Mouse (Mus musculus): Measurements from ENCODE around the gene Olfr91.
"Not testable (repeated sequence)": the region's sequence is repeated elsewhere in the genome, so short reads cannot be mapped to it uniquely, and the experiment has no call there.

The Olfr91 gene

GRCm38 (mm10) chr17:37098178-37098577, at the start of gene Olfr91:
TSS of gene Olfr91 (minus strand) at chr17:37098278.
- DNase-seq: no peak

- DNase-seq: not testable (repeated sequence)
Observed at GRCm38 (mm10) chr17:37131366-37131765, 33.3 kb upstream of the Olfr91 start.

- DNase-seq: no peak
Observed at GRCm38 (mm10) chr17:37119988-37120387, 21.9 kb upstream of the Olfr91 start, which contains the start of gene Olfr92. TSS of gene Olfr92 (minus strand) at chr17:37120088.

GRCm38 (mm10) chr17:37093289-37093688, 4.8 kb downstream of the Olfr91 start:
- DNase-seq: no peak

- no peak for DNase-seq
Observed at GRCm38 (mm10) chr17:37092198-37092597, 5.9 kb downstream of the Olfr91 start.

DNA sequence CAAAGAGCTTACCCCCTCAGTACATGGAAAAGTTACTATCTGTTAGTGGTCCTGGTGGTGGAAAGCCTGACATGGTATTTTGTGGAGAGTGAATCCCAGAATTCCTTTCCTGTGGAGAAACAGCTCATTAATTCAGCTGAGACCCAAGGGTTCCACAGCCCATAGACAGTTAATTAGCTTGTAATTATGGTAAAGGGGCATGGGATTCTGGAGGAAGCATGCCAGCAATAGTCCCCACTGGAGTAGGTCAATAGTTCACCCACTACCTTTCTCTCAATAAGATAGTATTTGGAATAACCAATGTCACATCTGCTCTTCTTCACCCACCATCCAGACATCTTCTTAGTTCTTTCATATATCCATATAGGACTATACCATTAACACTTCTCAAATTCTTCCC, 9.7 kb downstream of the Olfr91 start, which contains the start of gene Olfr90:
Gene Olfr90 (minus strand): TSS at position 101 of the 400 bp plus-strand sequence.
- no peak for DNase-seq

DNA sequence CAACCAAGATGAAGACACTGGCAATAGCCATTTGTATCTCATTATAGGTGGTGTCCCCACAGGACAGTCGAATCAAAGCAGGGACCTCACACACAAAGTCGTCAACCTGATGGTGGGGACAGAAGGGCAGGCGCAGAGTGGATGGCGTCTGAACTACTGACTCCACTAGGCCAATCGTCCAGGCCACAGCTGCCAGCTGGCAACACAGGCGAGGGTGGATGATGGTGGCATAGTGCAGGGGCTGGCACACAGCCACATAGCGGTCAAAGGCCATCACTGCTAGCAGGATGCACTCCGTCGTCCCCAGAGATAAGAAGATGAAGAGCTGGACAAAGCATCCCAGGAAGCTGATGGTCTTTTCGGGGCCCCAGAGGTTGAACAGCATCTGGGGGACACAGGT, 12.5 kb downstream of the Olfr91 start:
- DNase-seq: no peak

GRCm38 (mm10) chr17:37084632-37085031, 13.4 kb downstream of the Olfr91 start:
- DNase-seq: no peak

- peak; percentile 75 for DNase-seq
Observed at GRCm38 (mm10) chr17:37083327-37083726, 14.8 kb downstream of the Olfr91 start.

- no peak for DNase-seq
Observed at GRCm38 (mm10) chr17:37081659-37082058, 16.4 kb downstream of the Olfr91 start.

DNA sequence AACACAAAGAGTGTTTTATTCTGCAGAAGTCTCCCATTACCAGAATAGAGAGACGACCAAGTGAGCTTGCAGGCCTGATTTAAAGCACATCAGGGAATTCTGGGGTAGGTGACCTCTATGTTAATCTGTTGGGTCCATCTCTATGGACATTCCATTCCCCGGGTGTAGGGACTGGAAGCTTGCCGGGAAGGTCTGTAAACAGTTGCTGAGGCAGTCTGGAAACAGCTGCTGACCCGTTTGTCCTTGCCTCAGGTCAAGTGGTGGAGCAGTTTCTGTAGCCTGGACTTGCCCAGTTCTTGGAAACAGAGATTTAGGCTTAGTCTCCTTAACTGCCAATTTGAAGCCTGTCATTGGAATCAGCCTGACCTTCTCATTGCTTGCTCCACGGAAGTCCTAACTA, 18.0 kb downstream of the Olfr91 start:
- peak; percentile 74 for DNase-seq

GRCm38 (mm10) chr17:37078990-37079389, 19.1 kb downstream of the Olfr91 start:
- DNase-seq: no peak

GRCm38 (mm10) chr17:37078193-37078592, 19.9 kb downstream of the Olfr91 start:
- no peak for DNase-seq

DNA sequence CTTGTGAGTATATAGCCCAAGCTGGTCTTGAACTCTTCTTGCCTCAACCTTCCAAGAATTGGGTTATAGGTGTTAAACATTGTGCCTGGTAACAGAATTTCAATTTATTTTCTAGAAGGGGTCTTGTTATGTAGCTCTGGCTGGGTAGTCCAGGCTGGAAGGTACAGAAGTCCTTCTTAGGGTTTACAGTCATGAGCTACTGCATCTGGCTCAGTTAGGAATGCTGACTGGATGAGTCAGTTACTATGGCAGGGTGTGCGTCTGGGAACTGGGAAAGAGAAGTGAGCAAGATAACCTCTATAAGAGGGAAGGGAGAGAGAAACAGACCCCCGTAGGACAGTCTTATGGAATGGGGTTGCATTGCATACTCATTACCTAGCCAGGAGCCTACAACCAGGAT, 22.3 kb downstream of the Olfr91 start:
- no peak for DNase-seq

- no peak for DNase-seq
Observed at GRCm38 (mm10) chr17:37075181-37075580, 22.9 kb downstream of the Olfr91 start.

- no peak for DNase-seq
Observed at GRCm38 (mm10) chr17:37072730-37073276, 25.3 kb downstream of the Olfr91 start.

DNA sequence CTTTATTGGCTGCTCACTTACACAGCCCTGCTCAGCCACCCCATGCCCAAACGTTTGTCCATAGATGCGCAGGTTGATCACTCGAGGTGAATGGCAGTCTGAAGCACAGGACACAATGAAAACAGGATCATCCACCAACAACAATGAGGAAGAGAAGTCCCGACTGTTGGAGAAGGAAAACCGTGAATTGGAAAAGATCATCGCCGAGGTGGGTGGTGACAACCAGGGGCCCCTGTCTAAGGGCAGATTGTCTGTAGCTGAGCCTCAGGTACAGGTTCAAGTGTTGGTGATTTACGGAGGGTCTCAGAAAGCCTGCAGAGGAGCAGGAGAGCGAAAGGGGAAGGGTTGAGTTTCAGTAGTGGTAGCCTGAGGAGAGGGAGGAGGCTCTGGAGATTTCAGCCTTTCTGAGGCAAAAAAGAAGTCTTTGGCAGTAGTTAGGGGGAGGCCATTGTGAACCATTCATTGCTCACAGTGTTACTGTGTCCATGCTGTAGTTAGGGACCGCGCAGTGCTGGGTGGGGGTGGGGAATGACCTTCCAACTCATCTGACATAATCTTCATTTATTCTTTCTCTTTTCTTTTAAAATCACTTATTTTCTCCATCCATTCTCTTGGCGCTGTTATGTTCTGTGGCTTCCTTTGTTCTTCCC, 25.9 kb downstream of the Olfr91 start:
- no peak for DNase-seq

DNA sequence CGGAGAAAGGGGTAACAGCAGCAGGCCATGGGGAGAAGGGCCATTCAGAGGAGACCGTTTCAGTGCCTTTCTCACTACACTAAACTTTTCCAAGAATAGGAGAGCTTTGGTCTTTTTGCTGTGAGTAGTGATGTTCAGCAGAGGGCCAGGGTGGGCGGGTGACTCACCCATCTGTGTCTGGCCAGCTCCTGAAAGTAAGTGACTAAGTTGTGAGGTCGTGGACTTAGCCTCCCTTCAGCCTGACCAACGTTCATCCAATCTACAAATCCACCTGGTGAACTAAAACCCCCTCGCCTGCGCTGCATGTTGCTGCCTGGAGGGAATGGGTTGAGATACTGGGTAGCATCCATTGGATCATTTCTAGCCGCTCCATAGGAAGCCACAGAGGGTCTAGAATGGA, 28.0 kb downstream of the Olfr91 start:
- no peak for DNase-seq

GRCm38 (mm10) chr17:37067861-37068260, 30.2 kb downstream of the Olfr91 start:
- no peak for DNase-seq

DNA sequence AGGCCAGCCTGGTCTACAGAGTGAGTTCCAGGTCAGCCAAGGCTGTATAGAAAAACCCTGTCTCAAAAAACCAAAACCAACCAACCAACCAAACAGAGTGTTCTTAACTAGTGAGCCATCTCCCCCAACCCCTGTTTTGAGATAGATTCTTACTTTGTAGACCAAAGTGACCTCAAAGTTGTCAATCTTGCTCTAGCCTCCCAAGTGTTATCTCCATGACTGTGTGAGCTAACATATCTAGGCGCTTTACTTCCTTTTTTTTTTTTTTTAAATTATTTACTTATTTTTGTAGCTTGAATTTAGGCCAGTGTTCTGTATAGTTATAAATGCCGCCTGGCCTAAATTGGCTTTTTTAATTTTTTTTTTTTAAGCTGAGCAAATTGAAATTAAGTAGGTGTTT, 32.1 kb downstream of the Olfr91 start:
- no peak for DNase-seq

DNA sequence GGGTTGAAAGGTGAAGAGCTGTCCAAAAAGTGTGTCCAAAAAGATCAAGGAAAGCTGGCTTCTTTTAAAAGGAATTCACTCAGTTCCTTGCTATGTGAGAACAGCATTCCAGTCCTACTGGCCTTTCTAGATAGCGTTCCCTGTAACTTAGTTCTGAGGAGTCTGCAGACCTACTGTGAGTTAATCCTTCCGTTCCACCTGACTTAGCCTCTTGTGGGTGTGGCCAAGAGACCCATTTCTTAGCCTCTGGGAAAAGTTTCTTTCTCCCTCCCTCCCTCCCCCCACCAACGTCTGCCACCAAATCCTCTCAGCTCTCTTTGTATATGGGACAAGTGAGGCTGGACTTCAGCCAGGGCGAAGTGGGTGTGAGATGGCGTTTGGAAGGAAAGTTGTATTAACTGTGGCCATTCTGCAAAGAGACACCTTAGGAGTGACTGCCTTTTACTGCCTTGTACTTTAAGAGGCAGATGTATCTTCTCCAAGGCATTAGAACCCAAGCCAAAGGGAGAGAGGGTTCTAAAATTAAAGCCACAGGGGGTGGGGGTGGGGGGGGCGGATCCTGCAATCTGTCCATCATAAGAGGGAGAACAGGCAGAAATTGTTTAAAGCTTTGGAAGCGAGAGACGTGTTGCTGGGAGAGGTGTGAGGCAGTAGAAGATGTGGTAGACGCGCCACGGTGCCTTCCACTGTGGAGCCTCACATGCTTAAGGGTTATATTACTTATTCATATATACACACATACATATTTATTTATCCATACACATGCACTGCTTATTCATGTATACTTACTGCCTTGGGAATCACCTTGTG, 34.2 kb downstream of the Olfr91 start:
- DNase-seq: no peak

GRCm38 (mm10) chr17:37063063-37063462, 35.0 kb downstream of the Olfr91 start:
- DNase-seq: no peak

- DNase-seq: no peak
Observed at GRCm38 (mm10) chr17:37062101-37062641, 35.9 kb downstream of the Olfr91 start.

DNA sequence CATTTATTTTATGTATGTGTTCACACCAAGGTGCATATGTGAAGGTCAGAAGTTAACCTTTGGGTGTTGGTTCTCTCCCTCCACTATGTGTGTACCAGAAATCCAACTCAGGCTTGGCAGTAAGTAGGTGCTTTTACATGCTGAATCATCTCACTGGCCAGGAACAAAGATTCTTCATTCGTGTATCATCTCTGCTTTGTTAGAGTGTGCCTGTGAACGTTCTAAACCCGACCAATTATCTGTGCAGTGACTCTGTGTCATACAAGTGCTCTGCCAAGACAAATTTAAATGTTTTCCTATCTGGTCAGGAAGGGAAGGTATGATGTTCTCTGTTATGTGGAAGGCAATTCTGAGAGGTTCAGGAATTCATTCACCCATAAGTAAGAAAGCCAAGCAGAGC, 36.6 kb downstream of the Olfr91 start:
- no peak for DNase-seq

Measured in kidney, postnatal 10 days (tissue).